Mouse (Mus musculus) megakaryocyte, embryonic 14.5 days (primary cell): ENCODE measurements around the gene 4930447F04Rik.

ENCODE experiments used
- FLI1 ChIP-seq: IDR thresholded peaks from 2 replicates; pipeline ENCODE4 v1.6.1; 2012; ENCODE audit warnings: low read length, inconsistent platforms, mixed read lengths
- GATA1 ChIP-seq: IDR thresholded peaks from 3 replicates; pipeline ENCODE4 v1.6.1; 2012; ENCODE audit warnings: mixed read lengths, low read length, inconsistent platforms, borderline replicate concordance

GRCm38 (mm10) chrX:66304124-66304523, at the start of gene 4930447F04Rik:
- TF ChIP-seq GATA1, result no peak
- TF ChIP-seq FLI1, result no peak
